ENCODE assay signal across 12 mouse cellular contexts in the genomic region with DNA sequence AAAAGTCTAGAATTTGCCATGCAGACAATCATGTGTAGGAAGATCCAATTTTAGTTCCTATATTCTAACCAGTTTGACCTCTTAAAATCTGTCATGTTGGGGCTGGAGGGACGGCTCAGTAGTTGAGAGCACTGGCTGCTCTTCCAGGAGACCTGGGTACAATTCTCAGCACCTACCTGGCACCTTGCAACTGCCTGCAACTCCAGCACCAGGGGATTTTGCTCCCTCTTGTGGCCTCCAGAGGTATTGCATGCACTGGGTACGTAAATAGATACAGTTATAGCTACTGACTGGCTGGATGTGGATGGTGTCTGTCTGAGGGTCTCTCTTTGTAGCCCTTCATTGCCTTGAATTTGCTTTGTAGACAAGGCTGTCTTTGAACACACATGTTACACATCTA. TPM values are rescaled to one million over a fixed set of nuclear protein-coding genes. Genes with fewer than 3 reads are reported as not detected.
DNase-seq lines count a peak whose midpoint lies in the region; TF ChIP-seq lines count a peak whose summit lies in the region.
"Had no signal": no experiment of that assay in that cellular context is flagged by ENCODE, and none has a peak within 500 bp of the region (broad histone marks: within the 10 kb centered on the region; RNA-seq: fewer than 3 reads in every experiment).

No protein-coding gene starts in this region.

- no peak for TF ChIP-seq POLR2A in kidney, adult 2 months (IDR thresholded peaks at IDR 0.05; ENCODE audit: low read depth, low read length)
- no peak for TF ChIP-seq POLR2A in brain, embryonic 14.5 days (IDR thresholded peaks at IDR 0.05; ENCODE audit: borderline replicate concordance, extremely low read depth, insufficient read depth, insufficient read length, poor library complexity, severe bottlenecking)

- no peaks in the 10 kb centered on the region for H3K36me3 ChIP-seq in kidney, adult 2 months (ENCODE audit: control insufficient read depth, insufficient read depth, low read length)
- H3K36me3 ChIP-seq in forebrain, embryonic 10.5 days (replicated peaks): peaks cover 15% of the 10 kb centered on the region

- peaks cover 12% of the 10 kb centered on the region for H3K9me3 ChIP-seq in forebrain, embryonic 10.5 days
- H3K9me3 ChIP-seq: stomach, embryonic 15.5 days had no signal

- no peaks in the 10 kb centered on the region for H3K27me3 ChIP-seq in kidney, adult 2 months (replicated peaks; ENCODE audit: control insufficient read depth, insufficient read depth, low read length)
- peaks cover 21% of the 10 kb centered on the region for H3K27me3 ChIP-seq in forebrain, embryonic 10.5 days (ENCODE audit: poor library complexity, severe bottlenecking)
- H3K27me3 ChIP-seq: heart, embryonic 12.5 days; stomach, embryonic 15.5 days had no signal

- no peak for DNase-seq in kidney, adult 2 months
- DNase-seq in kidney, postnatal 25 days: no peak
- peak; percentile 46 for DNase-seq in thymus, postnatal 4 days
- DNase-seq in thymus, postnatal 0 days (ENCODE audit: low spot score): no peak
- DNase-seq in brain, embryonic 14.5 days (ENCODE audit: low read depth): no peak
- no peak for DNase-seq in right cerebral cortex, postnatal 14 days
- DNase-seq in urinary bladder, postnatal 36 days (ENCODE audit: low spot score in 2 of 2): no peak
- no peak for DNase-seq in forebrain, embryonic 10.5 days (ENCODE audit: extremely low spot score, low spot score)
- DNase-seq: lung, adult 18-20 months had no signal

- TF ChIP-seq CTCF in kidney, adult 2 months (conservative IDR thresholded peaks at IDR 0.05; ENCODE audit: insufficient read depth, insufficient read length, low read depth, low read length): peak; percentile 59
- TF ChIP-seq CTCF in brain, embryonic 14.5 days (IDR thresholded peaks at IDR 0.05; ENCODE audit: borderline replicate concordance, extremely low read depth, insufficient read depth, insufficient read length): peak; percentile 64; the same call in 1 of the 2 replicates

- H3K27ac ChIP-seq in kidney, adult 2 months (ENCODE audit: insufficient read depth, low read depth, low read length): no peak overlapping the region
- no peak overlapping the region for H3K27ac ChIP-seq in forebrain, embryonic 10.5 days
- H3K27ac ChIP-seq: stomach, embryonic 15.5 days had no signal

- no peak overlapping the region for H3K4me3 ChIP-seq in kidney, adult 2 months (ENCODE audit: insufficient read depth, low read depth, low read length)
- H3K4me3 ChIP-seq in forebrain, embryonic 10.5 days: no peak overlapping the region
- H3K4me3 ChIP-seq: heart, embryonic 12.5 days; stomach, embryonic 15.5 days had no signal

- 100% methylated on average over 2 of the region's 2 CpGs for WGBS in kidney, adult 2 months
- WGBS in forebrain, embryonic 10.5 days: 91% methylated on average over 2 of the region's 2 CpGs

- peaks cover 11% of the 10 kb centered on the region for H3K4me1 ChIP-seq in kidney, adult 2 months (ENCODE audit: control insufficient read depth, insufficient read depth, low read length)
- H3K4me1 ChIP-seq in forebrain, embryonic 10.5 days: peaks cover 56% of the 10 kb centered on the region

RNA-seq across cellular contexts. Expression of gene Pde9a, which starts 43.4 kb away (rescaled TPM):
- polyA plus RNA-seq in kidney, adult 2 months (2012; rRNA removed): 74.3 and 106 TPM in 2 replicates
- polyA plus RNA-seq in thymus, postnatal 0 days (2015; fragmentation: Nextera tagmentation; extraction: Ambion mirVana): 1.4 and 1.6 TPM in 2 replicates
- polyA plus RNA-seq in brain, embryonic 14.5 days (2012; rRNA removed): 60.9 and 112 TPM in 2 replicates
- 16.6 and 16.8 TPM in 2 replicates for polyA plus RNA-seq in forebrain, embryonic 10.5 days (2016; fragmentation: Nextera tagmentation; extraction: Ambion mirVana)
- polyA plus RNA-seq: inflammation-experienced regulatory T-cells, adult 6 months had no signal
